Mouse (Mus musculus) megakaryocyte-erythroid progenitor cell, adult 5-6 weeks (primary cell): Measurements from ENCODE around the gene Tex36. TPM values are rescaled to one million over a fixed set of nuclear protein-coding genes. Genes with fewer than 3 reads are reported as not detected.

Experiments used
- ATAC-seq: replicated peaks from 2 replicates; pipeline ENCODE4 v1.8.0; 2016; ENCODE audit warnings: mild to moderate bottlenecking, inconsistent platforms; ENCODE audit not compliant: severe bottlenecking, poor library complexity, low FRiP score, low TSS enrichment
- total RNA-seq, 2 experiments: library from RNA; stranded (forward) in 1 of 2; stranded (reverse) in 1 of 2; fragments of 200-1000, 215-1000 nt in 1 of 2; fragments of >200 nt in 1 of 2; fragmentation: Nextera tagmentation in 1 of 2; gene quantifications; 2 replicates each; pipeline ENCODE4 v1.2.3; 2014 to 2017

The Tex36 gene
- total RNA-seq, 2 experiments from 2014 or later = not detected

DNA sequence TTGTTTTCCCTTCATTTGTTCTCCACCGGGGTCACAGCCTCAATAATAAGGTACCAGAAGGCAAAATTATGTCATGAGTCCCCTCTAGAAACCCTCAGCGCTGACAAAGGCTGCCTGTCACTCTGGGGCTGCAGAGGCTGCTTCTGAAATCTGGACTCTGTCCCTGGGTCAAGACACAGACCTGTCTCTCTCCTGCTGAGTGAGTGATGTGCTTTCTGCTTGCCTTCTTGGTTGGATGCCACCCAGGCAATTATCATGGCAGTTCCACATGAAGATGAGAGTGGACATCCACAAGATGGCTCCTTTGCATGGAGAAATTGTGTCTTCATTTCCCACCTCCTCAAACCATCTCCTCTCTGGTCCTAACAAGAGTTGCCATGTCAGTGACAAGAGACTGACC is 1.2 kb upstream of the Tex36 start:
- no peak for ATAC-seq

DNA sequence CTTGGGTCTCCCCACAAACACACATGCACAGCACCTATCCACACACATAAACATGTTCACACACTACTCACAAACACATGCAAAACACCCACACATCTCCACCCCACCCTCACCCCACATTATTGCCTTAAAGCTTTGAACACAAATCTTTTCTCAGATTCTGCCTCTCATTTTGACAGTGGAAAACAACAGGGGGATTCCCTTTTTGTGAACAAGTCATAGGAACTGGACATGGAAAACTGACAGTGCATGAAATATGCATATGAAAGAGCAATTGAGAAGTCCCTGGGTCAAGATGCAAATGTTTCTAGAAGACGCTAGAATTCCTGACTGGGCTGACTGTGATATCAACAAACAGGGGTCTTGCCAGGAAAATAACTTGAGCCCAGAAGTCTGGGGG is 1.4 kb downstream of the Tex36 start:
- ATAC-seq = no peak

DNA sequence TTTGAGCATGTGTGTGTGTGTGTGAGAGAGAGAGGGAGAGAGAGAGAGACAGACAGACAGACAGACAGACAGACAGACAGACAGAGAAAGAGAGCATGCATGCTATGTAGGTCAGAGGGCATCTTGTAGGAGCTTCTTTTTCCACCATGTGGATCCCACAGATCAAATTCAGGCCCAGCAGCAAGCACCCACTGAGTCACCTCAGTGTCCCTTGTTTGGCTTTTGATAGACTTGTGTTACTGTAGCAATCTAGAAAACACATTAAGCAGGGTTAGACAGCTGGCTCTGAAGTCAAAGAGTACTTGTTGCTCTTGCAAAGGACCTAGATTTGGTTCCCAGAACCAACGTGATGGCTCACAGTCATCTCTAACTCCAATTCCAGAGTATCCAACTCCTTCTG is 10.2 kb downstream of the Tex36 start:
- ATAC-seq = no peak

DNA sequence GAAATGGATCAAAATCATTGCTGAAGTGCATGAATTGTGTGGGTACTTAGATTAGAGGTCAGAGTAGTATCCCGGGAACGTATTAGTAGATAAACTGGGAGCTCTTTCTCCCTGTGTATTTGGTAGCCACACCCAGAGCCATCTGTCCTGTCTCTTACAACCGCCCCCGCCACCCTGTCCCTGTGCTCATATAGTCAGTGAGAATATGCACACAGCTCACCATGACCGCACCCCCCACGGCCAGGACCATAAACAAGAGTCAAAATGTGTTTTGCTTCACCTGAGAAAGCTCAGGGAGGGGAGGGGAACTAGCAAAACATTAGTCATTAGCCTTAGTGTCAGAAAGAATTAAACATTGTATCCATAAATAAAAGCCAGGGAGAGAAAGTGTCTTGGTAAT is 18.7 kb downstream of the Tex36 start:
- no peak for ATAC-seq

DNA sequence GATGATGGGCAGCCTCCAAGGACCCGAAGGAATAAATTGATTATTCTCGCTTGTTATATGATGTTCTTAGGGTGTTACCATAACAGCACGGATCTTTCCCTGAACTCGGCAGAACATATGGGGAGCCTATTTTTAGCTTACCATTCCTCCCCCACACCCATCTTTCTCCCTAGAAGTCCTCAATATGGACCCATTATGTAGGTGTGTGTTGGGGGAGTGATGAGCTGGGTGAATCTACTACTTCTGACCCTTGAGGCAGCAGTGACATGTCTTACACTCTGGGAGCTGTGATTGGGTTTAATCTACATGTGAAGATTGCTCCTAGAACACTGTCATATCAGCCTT is 21.7 kb downstream of the Tex36 start:
- no peak for ATAC-seq

DNA sequence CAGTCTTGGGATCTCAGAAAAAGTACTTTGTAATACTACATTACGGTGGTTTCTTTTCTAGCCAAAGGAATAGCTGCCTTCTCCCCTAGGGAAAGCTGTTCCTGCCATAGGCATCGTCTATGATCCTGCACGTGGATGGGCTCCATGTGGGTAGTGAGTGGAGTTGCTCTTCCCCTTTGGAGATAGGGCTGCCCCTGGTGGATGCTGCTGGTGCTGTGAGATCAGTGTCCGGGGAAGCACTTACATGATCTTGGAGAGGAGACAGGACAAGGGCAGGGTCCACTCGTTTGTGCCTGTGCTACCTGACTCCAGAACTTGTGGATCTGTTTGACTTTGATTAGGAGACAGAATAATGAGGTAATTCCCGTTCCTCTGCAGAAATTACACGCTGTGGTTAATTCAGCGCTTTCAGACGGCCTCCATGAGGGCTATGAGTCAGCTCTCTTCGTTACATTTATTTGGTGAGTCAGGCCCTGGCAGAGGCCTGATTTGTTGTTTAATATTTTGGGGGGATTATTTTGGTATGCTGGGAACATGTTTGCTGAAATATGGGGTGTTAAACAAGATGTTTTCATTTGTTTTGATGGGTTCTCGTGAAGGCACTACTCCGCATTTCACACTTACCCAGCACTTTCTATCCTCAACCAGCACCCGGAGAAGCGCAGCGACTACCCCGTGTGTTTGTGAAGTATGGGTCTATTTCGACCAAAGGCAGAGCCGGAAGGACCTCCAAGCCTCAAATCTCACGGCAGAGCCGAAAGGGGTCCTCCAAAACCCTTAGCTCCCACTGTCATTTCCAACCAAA is 22.3 kb downstream of the Tex36 start:
- ATAC-seq = no peak

DNA sequence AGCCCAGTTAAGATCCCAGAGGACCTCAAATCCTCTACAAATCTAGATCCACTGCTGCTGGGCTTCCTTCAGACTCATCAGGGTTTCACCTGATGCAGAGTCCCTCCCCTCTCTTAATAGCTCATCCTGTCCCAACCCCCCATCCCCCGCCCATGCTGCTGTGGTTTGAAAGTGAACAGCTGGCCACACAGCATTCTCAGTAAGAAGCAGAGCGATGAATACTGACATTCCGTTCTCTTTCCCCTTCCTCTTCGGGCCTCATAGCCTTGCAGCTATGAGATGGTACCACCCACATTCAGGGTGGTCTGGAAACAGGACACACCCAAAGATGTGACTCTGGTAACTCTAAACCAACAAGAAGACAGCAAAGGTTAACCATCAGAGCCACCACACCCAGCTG is 25.1 kb downstream of the Tex36 start:
- no peak for ATAC-seq

DNA sequence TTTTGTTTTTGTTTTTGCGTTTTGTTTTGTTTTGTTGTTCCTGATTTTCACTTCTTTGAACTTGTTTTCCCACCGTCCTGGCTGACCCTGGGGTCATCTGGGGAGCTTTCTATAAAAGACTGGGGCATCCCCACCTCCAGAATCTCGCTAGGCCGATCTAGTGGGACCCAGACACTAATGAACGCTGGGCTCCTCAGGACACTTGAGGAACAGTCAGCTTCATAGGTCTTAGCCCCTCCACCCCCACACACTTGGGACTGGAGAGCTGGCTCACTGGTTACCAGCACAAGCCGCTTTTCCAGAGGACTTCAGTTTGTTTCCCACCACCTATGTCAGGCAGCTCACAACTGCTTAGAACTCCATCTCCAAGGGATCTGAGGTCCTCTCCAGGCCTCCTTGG is 25.7 kb downstream of the Tex36 start:
- no peak for ATAC-seq

DNA sequence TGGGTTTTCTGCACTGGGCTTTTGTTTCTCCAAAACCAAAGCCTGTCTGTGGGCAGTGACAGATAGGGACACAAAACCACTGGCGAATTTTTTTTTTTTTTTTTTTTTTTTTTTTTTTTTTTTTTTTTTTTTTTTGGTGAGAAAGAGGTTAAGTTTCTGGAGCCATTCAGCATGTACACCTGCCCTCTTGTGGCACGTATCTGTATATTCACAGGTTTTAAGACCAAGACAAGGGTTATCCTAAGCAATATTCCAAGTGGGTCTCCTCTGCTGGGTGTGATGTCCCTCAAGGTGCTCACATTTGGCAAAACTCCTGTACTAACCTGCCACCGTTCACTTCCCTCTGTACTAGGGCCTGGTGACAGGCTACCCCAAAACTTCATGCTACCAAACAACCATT is 30.0 kb downstream of the Tex36 start:
- 0 out of 2 replicates have a peak, but pooled peaks have one; percentile 55 for ATAC-seq

DNA sequence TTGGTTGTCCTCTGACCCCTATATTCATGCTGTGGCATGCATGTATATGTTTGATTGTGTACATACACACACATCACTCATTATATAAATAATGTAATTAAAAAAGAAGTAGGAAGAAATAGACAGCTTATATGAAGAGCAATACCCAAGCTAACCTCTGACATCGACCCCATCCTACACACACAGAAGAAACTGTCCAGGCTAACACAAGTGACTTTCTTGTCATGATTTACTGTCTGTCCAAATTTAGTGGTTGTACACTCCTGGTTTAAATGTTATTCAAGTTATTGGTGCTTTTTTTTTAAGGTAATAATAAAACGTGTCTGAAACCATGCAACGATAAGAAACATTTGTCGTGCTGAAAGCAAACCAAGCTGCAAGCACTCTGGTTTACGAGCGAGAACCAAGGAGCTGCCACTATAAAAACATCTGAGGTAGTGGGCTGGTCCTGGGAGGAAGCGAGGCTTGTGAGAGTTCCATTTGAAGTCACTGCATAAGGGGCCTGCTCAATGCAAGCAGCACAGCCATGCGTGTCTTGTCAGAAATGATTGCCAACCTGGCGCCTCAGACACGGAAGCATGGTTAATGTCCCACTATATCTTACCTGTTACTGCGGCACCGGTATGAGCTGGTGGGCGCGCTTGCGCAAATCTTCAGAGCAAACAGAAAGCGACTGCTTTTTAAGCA is 32.6 kb downstream of the Tex36 start:
- no peak for ATAC-seq

DNA sequence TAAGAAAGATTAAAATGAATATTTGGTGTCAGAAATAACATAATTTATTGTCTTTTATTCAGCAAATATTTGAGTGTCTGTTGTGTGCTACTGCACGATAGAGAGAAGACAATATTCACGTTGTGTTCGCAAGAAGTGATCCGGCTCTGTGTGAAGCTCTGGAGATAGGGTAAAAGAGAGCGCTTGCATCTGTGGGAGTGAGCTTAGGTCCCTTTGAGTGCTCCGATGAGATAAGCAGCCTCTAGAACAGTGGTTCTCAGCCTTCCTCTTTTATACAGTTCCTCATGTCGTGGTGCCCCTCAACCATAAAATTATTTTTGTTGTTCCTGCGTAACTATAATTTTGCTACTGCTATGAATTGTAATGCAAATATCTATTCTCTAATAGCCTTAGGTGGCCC is 37.4 kb downstream of the Tex36 start:
- peak; percentile 86 for ATAC-seq

DNA sequence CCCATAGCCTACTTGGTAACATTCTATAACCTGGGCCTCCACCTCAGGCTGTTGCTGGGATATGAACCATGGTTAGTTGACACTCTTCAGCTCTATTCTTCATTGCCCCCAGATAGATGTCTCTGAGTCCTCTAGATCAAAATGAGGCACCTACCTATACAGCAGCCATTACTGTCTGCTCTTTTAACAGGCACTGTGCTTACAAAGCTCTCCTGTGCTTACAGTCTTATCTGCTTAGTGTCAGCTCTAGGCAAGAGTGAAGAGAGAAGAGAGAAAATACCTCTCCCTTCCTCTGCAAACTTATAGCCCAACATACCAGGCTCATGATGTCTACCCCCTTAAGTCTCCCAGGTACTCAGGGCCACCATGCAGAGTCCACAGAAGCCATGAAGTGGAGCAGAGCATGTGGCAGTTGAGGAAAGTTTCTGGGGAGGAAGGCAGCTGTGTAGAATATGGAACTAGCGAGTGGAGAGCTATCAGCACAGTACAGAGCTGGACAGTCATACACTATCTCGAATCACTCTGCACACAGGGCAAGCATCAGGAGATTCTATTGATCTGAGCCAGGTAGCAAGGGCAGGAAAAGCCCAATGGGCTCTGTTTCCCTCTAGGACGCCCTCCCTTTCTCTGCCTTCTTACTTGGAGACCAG is 38.7 kb downstream of the Tex36 start:
- ATAC-seq = peak; percentile 60

DNA sequence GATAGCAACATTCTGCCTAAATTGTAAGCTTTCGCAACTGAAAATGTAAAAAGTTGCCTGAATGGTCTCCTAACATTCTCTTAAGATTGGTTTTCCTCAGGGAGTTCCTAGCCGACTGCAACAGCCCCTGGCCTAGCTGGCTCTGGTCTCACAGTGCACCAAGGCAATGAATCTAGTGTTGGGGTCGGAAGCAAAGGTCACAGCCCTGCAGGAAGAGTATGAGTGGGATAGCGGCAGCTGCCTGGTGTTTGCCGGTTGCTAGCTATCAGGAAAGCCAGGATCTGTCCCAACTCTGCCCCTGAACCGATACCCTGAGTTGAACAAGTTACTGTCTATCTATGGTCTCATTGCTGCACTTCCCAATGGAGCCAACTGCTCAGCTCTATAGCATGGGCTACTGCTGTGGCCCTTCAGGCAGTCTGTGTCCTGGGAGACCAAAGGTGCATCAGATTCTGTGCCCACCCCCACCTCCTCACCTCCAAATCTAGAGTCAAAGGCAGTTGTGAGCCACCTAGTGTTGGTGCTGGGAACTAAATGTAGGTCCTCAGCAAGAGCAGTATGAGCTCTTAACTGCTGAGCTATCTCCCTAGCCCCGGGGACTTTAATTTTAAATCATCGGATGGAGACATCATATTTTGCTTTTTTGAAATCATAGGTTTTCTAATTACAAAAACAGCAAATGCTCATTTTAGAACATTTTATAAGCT is 46.0 kb downstream of the Tex36 start:
- peak; percentile 48 for ATAC-seq

DNA sequence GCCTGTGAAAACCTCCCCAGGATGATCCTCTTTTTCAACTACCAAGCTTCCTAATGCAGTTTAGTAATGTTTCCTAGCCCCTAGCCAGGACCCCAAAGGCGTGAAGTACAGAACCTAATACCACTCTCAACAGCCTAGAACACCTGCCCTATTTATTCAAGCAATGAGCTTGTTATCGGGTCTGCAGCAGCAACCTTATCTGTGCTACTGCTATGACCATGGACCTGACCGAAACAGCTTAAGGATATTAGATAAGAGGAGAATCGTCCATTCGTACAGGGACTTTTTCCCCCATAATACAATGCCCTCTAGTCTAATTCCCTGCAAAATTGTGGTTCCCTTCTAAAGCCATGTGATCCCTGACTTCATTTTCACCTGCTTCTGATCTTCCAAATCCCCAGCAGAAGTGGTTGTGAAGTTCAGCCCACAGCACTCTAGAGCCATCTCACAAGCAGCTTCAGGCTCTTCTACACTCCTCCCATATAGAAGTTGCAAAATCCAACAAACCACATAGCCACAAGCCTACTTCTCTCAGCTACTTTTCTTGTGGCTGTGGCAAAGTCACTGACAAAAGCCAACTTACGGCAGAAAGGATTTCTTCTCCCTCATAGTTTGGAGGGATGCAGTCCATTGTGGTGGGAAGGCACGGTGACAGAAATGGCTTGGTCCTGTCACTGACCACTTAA is 49.5 kb downstream of the Tex36 start:
- no peak for ATAC-seq

DNA sequence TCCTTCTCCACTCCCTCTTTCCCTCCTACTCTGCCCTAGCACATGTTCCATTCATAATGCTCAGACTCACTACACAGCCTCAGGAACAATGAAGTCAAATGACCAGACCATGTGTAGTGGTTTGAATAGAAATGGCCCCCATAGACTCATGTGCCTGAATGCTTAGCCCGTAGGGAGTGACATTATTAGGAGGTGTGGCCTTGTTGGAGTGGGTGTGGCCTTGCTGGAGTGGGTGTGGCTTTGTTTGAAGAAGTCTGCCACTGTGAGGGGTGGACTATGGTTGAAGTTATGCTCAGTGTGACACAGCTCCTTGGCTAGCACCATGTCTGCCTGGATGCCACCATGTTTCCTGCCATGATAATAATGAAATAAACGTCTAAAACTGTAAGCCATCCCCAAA is 51.0 kb downstream of the Tex36 start:
- no peak for ATAC-seq

DNA sequence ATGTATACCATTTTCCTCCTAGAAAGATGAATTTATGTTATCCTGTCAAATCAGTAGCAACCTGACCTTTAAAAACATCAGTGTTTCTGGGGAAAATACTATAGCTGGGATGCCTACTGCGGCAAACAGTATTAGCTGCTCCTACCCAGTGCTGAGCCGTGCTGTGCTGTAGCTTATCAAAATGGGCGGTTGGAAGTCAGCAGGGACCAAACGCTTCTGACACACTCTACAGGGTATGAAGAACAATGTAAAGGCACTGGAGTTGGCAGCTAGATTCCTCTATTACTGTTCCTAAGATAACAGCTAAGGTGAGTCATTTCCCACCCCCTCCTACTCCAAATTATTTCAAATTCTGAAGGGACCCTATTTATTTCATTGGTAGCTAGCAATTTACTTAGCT is 53.5 kb downstream of the Tex36 start:
- ATAC-seq = no peak

DNA sequence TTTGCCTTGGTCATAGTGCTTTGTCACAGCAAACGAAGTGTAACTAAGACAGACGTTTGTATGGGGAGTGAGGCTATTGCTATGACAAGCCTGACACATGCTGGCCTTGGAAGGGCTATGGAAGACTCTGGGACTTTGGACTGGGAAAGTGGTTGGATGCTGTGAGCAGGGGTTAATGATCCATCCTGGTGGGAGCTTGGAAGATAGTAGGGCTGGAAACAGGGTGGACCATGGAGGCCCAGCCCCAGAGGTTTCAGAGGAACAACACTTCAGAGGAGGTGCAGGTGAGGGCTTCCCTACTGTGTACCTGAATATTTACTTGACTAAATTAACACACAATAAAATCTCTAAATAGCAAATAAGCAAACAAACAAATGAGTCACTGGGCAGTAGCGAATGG is 56.3 kb downstream of the Tex36 start:
- ATAC-seq = no peak

DNA sequence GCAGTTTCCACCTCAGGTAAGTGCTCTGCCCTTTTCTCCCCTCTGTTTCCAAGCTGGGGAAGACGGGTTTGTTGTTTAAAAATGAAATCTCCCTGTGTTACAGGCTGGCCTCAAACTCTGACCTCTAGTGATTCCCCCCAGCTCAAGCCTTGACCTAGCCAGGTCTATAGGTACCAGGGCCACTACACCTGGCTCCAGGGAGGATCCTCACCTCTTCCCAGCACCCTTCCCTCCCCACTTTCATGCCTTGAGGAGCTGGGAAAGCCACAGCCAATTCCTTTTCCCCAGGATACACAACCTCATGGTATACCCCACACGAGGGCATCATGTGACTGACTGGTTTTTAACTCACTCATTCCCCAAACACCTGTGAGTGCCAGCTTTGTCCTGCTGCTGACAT is 57.0 kb downstream of the Tex36 start:
- no peak for ATAC-seq

DNA sequence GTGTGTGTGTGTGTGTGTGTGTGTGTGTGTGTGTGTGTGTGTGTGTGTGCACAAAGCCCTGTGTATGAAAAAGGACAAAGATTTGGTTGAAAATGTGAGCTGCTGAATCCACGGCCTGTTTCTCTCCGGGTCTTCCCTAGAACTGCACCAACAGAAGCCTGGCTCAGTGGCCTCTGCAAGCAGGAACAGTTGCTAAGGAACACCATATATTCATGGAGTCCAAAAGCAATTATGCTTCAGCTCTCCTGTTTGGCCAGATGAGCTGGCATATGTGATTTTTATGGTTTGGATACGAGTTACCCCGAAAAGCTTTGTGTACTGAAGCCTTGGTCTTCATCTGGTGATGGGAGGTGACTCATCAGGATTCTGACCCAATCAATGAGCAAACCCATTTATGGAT is 58.8 kb downstream of the Tex36 start:
- no peak for ATAC-seq

DNA sequence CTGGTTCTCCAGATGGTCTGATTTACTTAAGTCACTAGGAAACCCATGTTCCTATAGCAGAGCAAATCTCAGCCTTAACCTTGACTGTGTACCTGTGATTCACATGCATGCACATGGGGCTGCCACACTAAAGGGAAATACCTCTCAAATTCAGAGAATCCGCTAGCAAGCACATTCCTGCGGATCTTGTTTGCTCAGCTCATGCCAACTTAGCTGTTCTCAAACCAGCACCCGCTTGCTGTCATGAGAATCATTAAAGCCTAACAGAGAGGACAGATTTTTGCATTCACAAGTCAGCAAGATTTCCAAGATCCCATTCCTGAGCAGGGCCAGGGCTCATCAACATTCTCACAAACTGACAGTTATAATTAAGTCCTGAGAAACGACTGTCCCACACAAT is 64.6 kb downstream of the Tex36 start:
- ATAC-seq = no peak
